Comparison of ENCODE assay signal across 14 mouse cellular contexts in genomic region chr5:99694712-99695360, GRCm38 (mm10). TPM values are rescaled to one million over a fixed set of nuclear protein-coding genes. Genes with fewer than 3 reads are reported as not detected.
DNase-seq lines count a peak whose midpoint lies in the region; ATAC-seq and TF ChIP-seq lines count a peak whose summit lies in the region.
"Had no signal": no experiment of that assay in that cellular context is flagged by ENCODE, and none has a peak within 500 bp of the region (broad histone marks: within the 10 kb centered on the region; RNA-seq: fewer than 3 reads in every experiment).

No protein-coding gene starts in this region.

- no peak overlapping the region for H3K9ac ChIP-seq in forebrain, postnatal 0 days
- H3K9ac ChIP-seq: kidney, embryonic 15.5 days had no signal

- TF ChIP-seq CTCF in forebrain, postnatal 0 days (IDR thresholded peaks at IDR 0.05; ENCODE audit: low read depth): no peak

- intact Hi-C loops in left cerebral cortex, postnatal 36 days (cut with DNase I): no loop called here

- H3K4me2 ChIP-seq in forebrain, postnatal 0 days (ENCODE audit: low read depth): no peak overlapping the region
- H3K4me2 ChIP-seq: kidney, embryonic 15.5 days had no signal

- no peaks in the 10 kb centered on the region for H3K9me3 ChIP-seq in forebrain, postnatal 0 days (ENCODE audit: low read length)
- H3K9me3 ChIP-seq: kidney, embryonic 15.5 days had no signal

- no peak overlapping the region for H3K4me3 ChIP-seq in forebrain, postnatal 0 days (ENCODE audit: low read depth, low read length)
- H3K4me3 ChIP-seq: kidney, embryonic 15.5 days; myocyte had no signal

- H3K27me3 ChIP-seq in forebrain, postnatal 0 days (ENCODE audit: insufficient read depth, low read length): no peaks in the 10 kb centered on the region
- H3K27me3 ChIP-seq: kidney, embryonic 15.5 days had no signal

- peak; percentile 77 for ATAC-seq in forebrain, postnatal 0 days

- peak; percentile 30 for DNase-seq in embryo, embryonic 11 days
- no peak for DNase-seq in embryo, embryonic 10 days (ENCODE audit: low spot score)
- peak; percentile 18 to 20 for DNase-seq in left cerebral cortex, adult 18-20 months (ENCODE audit: low spot score in 2 of 2)
- DNase-seq in left cerebral cortex, adult 11 months (ENCODE audit: low spot score): no peak
- DNase-seq in forebrain, postnatal 0 days: peak; percentile 37
- DNase-seq in left cerebral cortex, postnatal 36 days (ENCODE audit: low spot score in 2 of 2): peak; percentile 28
- DNase-seq in cerebellum, postnatal 10 days: no peak
- DNase-seq in thymus, postnatal 0 days (ENCODE audit: low spot score): no peak
- DNase-seq: adrenal gland, adult 2 months; gastrocnemius, postnatal 25 days; lung, postnatal 4 days; retina, postnatal 1 day had no signal

- no peaks in the 10 kb centered on the region for H3K36me3 ChIP-seq in forebrain, postnatal 0 days (ENCODE audit: insufficient read depth)
- H3K36me3 ChIP-seq: kidney, embryonic 15.5 days had no signal

- no peak overlapping the region; the same call in 1 of the 2 replicates for H3K27ac ChIP-seq in forebrain, postnatal 0 days (ENCODE audit: low read depth, low read length)
- H3K27ac ChIP-seq: kidney, embryonic 15.5 days had no signal

- no peaks in the 10 kb centered on the region for H3K4me1 ChIP-seq in forebrain, postnatal 0 days (ENCODE audit: insufficient read depth)

- WGBS in forebrain, postnatal 0 days: 54% methylated on average over 13 of the region's 13 CpGs

RNA-seq across cellular contexts. Expression of gene Rasgef1b, which starts 34.0 kb away (rescaled TPM):
- total RNA-seq in left cerebral cortex, adult 18-20 months (2021): 10 to 100 TPM; 73.6 to 73.8 TPM
- total RNA-seq in forebrain, postnatal 0 days (2014; rRNA removed): 43.6 and 49.6 TPM in 2 replicates
- 32.3 and 51.0 TPM in 2 replicates for polyA plus RNA-seq in forebrain, postnatal 0 days (2015; fragmentation: Nextera tagmentation; extraction: Ambion mirVana)
- total RNA-seq in left cerebral cortex, postnatal 36 days (2021): 10 to 100 TPM; 85.1 to 90.1 TPM
- polyA plus RNA-seq in thymus, postnatal 0 days (2015; fragmentation: Nextera tagmentation; extraction: Ambion mirVana): 12.0 TPM in 2 replicates

Comparison
In these comparisons a context has a peak if more than half of its experiments do, and no peak if none do; other contexts are left out.
1. DNase-seq: peak in embryo, embryonic 11 days (single experiment), left cerebral cortex, adult 18-20 months (2 of 2), forebrain, postnatal 0 days (single experiment) and left cerebral cortex, postnatal 36 days (2 of 2); none in embryo, embryonic 10 days (single experiment), left cerebral cortex, adult 11 months (single experiment), cerebellum, postnatal 10 days (0 of 2) and thymus, postnatal 0 days (single experiment).